Mouse (Mus musculus): ENCODE results near the gene Mtx1. TPM values are rescaled to one million over a fixed set of nuclear protein-coding genes. Genes with fewer than 3 reads are reported as not detected.
A peak's percentile ranks its signal among the peaks of the same experiment; 100 is the strongest.

The Mtx1 gene
- polyA plus RNA-seq, 1 experiment from 2014 or later: 183 TPM

GRCm38 (mm10) chr3:89159211-89159610 lies 67.7 kb downstream of the Mtx1 start:
- ATAC-seq: no peak
- Histone ChIP-seq H3K4me2 (ENCODE audit: low read length) (peak overlapping the region; percentile 79), H3K9ac (replicated peaks; ENCODE audit: low read depth, low read length) (peak overlapping the region; percentile 81), H3K4me1 (replicated peaks; ENCODE audit: control insufficient read depth, insufficient read depth, low read length) (peaks cover 24% of the 10 kb centered on the region), H3K36me3 (ENCODE audit: control insufficient read depth, insufficient read depth) (no peaks in the 10 kb centered on the region), H3K9me3 (ENCODE audit: control insufficient read depth, low read length) (no peaks in the 10 kb centered on the region), H3K27me3 (replicated peaks; ENCODE audit: control insufficient read depth, insufficient read depth, low read length) (no peaks in the 10 kb centered on the region), H3K27ac (ENCODE audit: low read length) (no peak overlapping the region; the same call in 1 of the 2 replicates), H3K4me3 (replicated peaks; ENCODE audit: low read length) (peak overlapping the region; percentile 80)
- WGBS: under 1% methylated on average over 13 of the region's 13 CpGs

MicroRNAs encoded within 50 kb of the gene (microRNA counts, 519-probe panel; counts per million panel counts)
- 2,483 counts per million, percentile 61 among the panel's probes with 10 or more counts for microRNA mmu-miR-92b

Small RNAs within 50 kb of the gene (microRNA-seq; reads per million reads assigned to microRNA genes)
- gene Mir92b: 4,113 reads per million, percentile 90 among the genes with 10 or more reads in this experiment

Other genes starting within 250 kb of the Mtx1 start
- gene Rusc1, start 133.8 kb downstream of the Mtx1 start, polyA plus RNA-seq (2015; fragmentation: Nextera tagmentation; extraction: Ambion mirVana): 74.4 and 76.8 TPM in 2 replicates
- gene Gm43738, start 126.0 kb downstream of the Mtx1 start, polyA plus RNA-seq (2015; fragmentation: Nextera tagmentation; extraction: Ambion mirVana): not detected in 2 replicates
- 380 and 438 TPM in 2 replicates for gene Fdps, start 125.1 kb downstream of the Mtx1 start, polyA plus RNA-seq (2015; fragmentation: Nextera tagmentation; extraction: Ambion mirVana)
- gene Pklr, start 90.9 kb downstream of the Mtx1 start, polyA plus RNA-seq (2015; fragmentation: Nextera tagmentation; extraction: Ambion mirVana): 0.13 TPM in 1 of 2 replicates, not detected in the other
- 34.0 and 39.6 TPM in 2 replicates for gene Hcn3, start 66.9 kb downstream of the Mtx1 start, polyA plus RNA-seq (2015; fragmentation: Nextera tagmentation; extraction: Ambion mirVana)
- gene Clk2, start 62.3 kb downstream of the Mtx1 start, polyA plus RNA-seq (2015; fragmentation: Nextera tagmentation; extraction: Ambion mirVana): 19.2 and 23.9 TPM in 2 replicates
- gene Scamp3, start 49.6 kb downstream of the Mtx1 start, polyA plus RNA-seq (2015; fragmentation: Nextera tagmentation; extraction: Ambion mirVana): 125 and 128 TPM in 2 replicates
- gene Fam189b, start 43.9 kb downstream of the Mtx1 start, polyA plus RNA-seq (2015; fragmentation: Nextera tagmentation; extraction: Ambion mirVana): 26.5 and 30.7 TPM in 2 replicates
- 44.8 and 46.7 TPM in 2 replicates for gene Gba, start 24.2 kb downstream of the Mtx1 start, polyA plus RNA-seq (2015; fragmentation: Nextera tagmentation; extraction: Ambion mirVana)
- 61.5 and 84.2 TPM in 2 replicates for gene Thbs3, start 11.9 kb downstream of the Mtx1 start, polyA plus RNA-seq (2015; fragmentation: Nextera tagmentation; extraction: Ambion mirVana)
- gene Muc1, start 2.0 kb upstream of the Mtx1 start, polyA plus RNA-seq (2015; fragmentation: Nextera tagmentation; extraction: Ambion mirVana): 1.6 and 1.7 TPM in 2 replicates
- gene Krtcap2, start 18.9 kb upstream of the Mtx1 start, polyA plus RNA-seq (2015; fragmentation: Nextera tagmentation; extraction: Ambion mirVana): 187 and 195 TPM in 2 replicates
- 62.5 and 76.1 TPM in 2 replicates for gene Trim46, start 19.2 kb upstream of the Mtx1 start, polyA plus RNA-seq (2015; fragmentation: Nextera tagmentation; extraction: Ambion mirVana)
- 67.0 and 73.5 TPM in 2 replicates for gene Dpm3, start 32.3 kb upstream of the Mtx1 start, polyA plus RNA-seq (2015; fragmentation: Nextera tagmentation; extraction: Ambion mirVana)
- gene Slc50a1, start 43.5 kb upstream of the Mtx1 start, polyA plus RNA-seq (2015; fragmentation: Nextera tagmentation; extraction: Ambion mirVana): 38.6 and 41.2 TPM in 2 replicates
- 8.3 and 9.5 TPM in 2 replicates for gene Efna1, start 54.1 kb upstream of the Mtx1 start, polyA plus RNA-seq (2015; fragmentation: Nextera tagmentation; extraction: Ambion mirVana)
- 55.3 and 55.8 TPM in 2 replicates for gene Efna3, start 95.9 kb upstream of the Mtx1 start, polyA plus RNA-seq (2015; fragmentation: Nextera tagmentation; extraction: Ambion mirVana)
- gene Efna4, start 110.9 kb upstream of the Mtx1 start, polyA plus RNA-seq (2015; fragmentation: Nextera tagmentation; extraction: Ambion mirVana): 14.1 and 16.7 TPM in 2 replicates
- gene Adam15, start 122.9 kb upstream of the Mtx1 start, polyA plus RNA-seq (2015; fragmentation: Nextera tagmentation; extraction: Ambion mirVana): 40.4 and 55.2 TPM in 2 replicates
- 0.27 TPM in 1 of 2 replicates, not detected in the other for gene Dcst2, start 134.9 kb upstream of the Mtx1 start, polyA plus RNA-seq (2015; fragmentation: Nextera tagmentation; extraction: Ambion mirVana)
- 1.2 and 1.3 TPM in 2 replicates for gene Dcst1, start 138.2 kb upstream of the Mtx1 start, polyA plus RNA-seq (2015; fragmentation: Nextera tagmentation; extraction: Ambion mirVana)
- 0.51 and 0.77 TPM in 2 replicates for gene Zbtb7b, start 167.7 kb upstream of the Mtx1 start, polyA plus RNA-seq (2015; fragmentation: Nextera tagmentation; extraction: Ambion mirVana)
- gene Lenep, start 175.7 kb upstream of the Mtx1 start, polyA plus RNA-seq (2015; fragmentation: Nextera tagmentation; extraction: Ambion mirVana): 0.77 TPM in 1 of 2 replicates, not detected in the other
- gene Flad1, start 184.8 kb upstream of the Mtx1 start, polyA plus RNA-seq (2015; fragmentation: Nextera tagmentation; extraction: Ambion mirVana): 43.6 and 46.7 TPM in 2 replicates
- gene Cks1b, start 191.3 kb upstream of the Mtx1 start, polyA plus RNA-seq (2015; fragmentation: Nextera tagmentation; extraction: Ambion mirVana): 139 and 156 TPM in 2 replicates
- 14.4 and 17.2 TPM in 2 replicates for gene Shc1, start 191.4 kb upstream of the Mtx1 start, polyA plus RNA-seq (2015; fragmentation: Nextera tagmentation; extraction: Ambion mirVana)
- 40.0 and 43.7 TPM in 2 replicates for gene Pygo2, start 203.1 kb upstream of the Mtx1 start, polyA plus RNA-seq (2015; fragmentation: Nextera tagmentation; extraction: Ambion mirVana)
- 11.1 and 14.4 TPM in 2 replicates for gene Pbxip1, start 209.6 kb upstream of the Mtx1 start, polyA plus RNA-seq (2015; fragmentation: Nextera tagmentation; extraction: Ambion mirVana)
- 70.2 and 92.5 TPM in 2 replicates for gene Pmvk, start 227.5 kb upstream of the Mtx1 start, polyA plus RNA-seq (2015; fragmentation: Nextera tagmentation; extraction: Ambion mirVana)

Measured in forebrain, embryonic 16.5 days (tissue).